Mouse (Mus musculus): ENCODE data around the gene Hk1.

Hk1 gene

GRCm38 (mm10) chr10:62275235-62275634 lies 104.5 kb downstream of the Hk1 start:
- peak; percentile 60 to 82 for DNase-seq (ENCODE audit: low spot score in 2 of 2)

- no peak for DNase-seq (ENCODE audit: low spot score in 2 of 2)
Observed at GRCm38 (mm10) chr10:62269278-62269677, 110.4 kb downstream of the Hk1 start.

GRCm38 (mm10) chr10:62264299-62264698 lies 115.4 kb downstream of the Hk1 start:
- DNase-seq (ENCODE audit: low spot score in 2 of 2), result no peak

GRCm38 (mm10) chr10:62261115-62261886 lies 118.4 kb downstream of the Hk1 start:
- DNase-seq (ENCODE audit: low spot score in 2 of 2), result peak; percentile 34 to 47

GRCm38 (mm10) chr10:62258298-62258697 lies 121.4 kb downstream of the Hk1 start:
- DNase-seq (ENCODE audit: low spot score in 2 of 2), result no peak

- DNase-seq (ENCODE audit: low spot score in 2 of 2), result no peak
Observed at GRCm38 (mm10) chr10:62252496-62253235, 127.0 kb downstream of the Hk1 start.

- DNase-seq (ENCODE audit: low spot score in 2 of 2), result no peak
Observed at GRCm38 (mm10) chr10:62252000-62252488, 127.7 kb downstream of the Hk1 start, which contains the start of gene Tacr2. Gene Tacr2, plus strand, starts transcription at chr10:62252438.

GRCm38 (mm10) chr10:62247815-62248214 lies 131.9 kb downstream of the Hk1 start:
- no peak for DNase-seq (ENCODE audit: low spot score in 2 of 2)

GRCm38 (mm10) chr10:62247156-62247555 lies 132.6 kb downstream of the Hk1 start:
- no peak for DNase-seq (ENCODE audit: low spot score in 2 of 2)

GRCm38 (mm10) chr10:62244067-62244466 lies 135.6 kb downstream of the Hk1 start:
- DNase-seq (ENCODE audit: low spot score in 2 of 2), result no peak

GRCm38 (mm10) chr10:62242896-62243295 lies 136.8 kb downstream of the Hk1 start:
- DNase-seq (ENCODE audit: low spot score in 2 of 2), result no peak

- DNase-seq (ENCODE audit: low spot score in 2 of 2), result no peak
Observed at GRCm38 (mm10) chr10:62242358-62242757, 137.3 kb downstream of the Hk1 start.

GRCm38 (mm10) chr10:62239270-62239669 lies 140.4 kb downstream of the Hk1 start:
- DNase-seq (ENCODE audit: low spot score in 2 of 2), result no peak

GRCm38 (mm10) chr10:62238688-62239087 lies 141.0 kb downstream of the Hk1 start:
- no peak for DNase-seq (ENCODE audit: low spot score in 2 of 2)

- no peak for DNase-seq (ENCODE audit: low spot score in 2 of 2)
Observed at GRCm38 (mm10) chr10:62237205-62237604, 142.5 kb downstream of the Hk1 start.

- DNase-seq (ENCODE audit: low spot score in 2 of 2), result no peak
Observed at GRCm38 (mm10) chr10:62236165-62236564, 143.5 kb downstream of the Hk1 start.

GRCm38 (mm10) chr10:62231811-62232210 lies 147.9 kb downstream of the Hk1 start:
- no peak for DNase-seq (ENCODE audit: low spot score in 2 of 2)

GRCm38 (mm10) chr10:62231395-62231732 lies 148.3 kb downstream of the Hk1 start:
- no peak for DNase-seq (ENCODE audit: low spot score in 2 of 2)

GRCm38 (mm10) chr10:62230708-62231394 lies 148.9 kb downstream of the Hk1 start, which contains the start of gene Tspan15:
Gene Tspan15, minus strand, starts transcription at chr10:62231251.
- DNase-seq (ENCODE audit: low spot score in 2 of 2), result peak; percentile 58 to 74

GRCm38 (mm10) chr10:62228126-62228525 lies 151.6 kb downstream of the Hk1 start:
- DNase-seq (ENCODE audit: low spot score in 2 of 2), result no peak

GRCm38 (mm10) chr10:62225839-62226238 lies 153.9 kb downstream of the Hk1 start:
- DNase-seq (ENCODE audit: low spot score in 2 of 2), result no peak

- DNase-seq (ENCODE audit: low spot score in 2 of 2), result no peak
Observed at GRCm38 (mm10) chr10:62224231-62224630, 155.5 kb downstream of the Hk1 start.
